14 mouse cellular contexts compared by ENCODE assay signal in genomic region chr4:32768046-32768445, GRCm38 (mm10). TPM values are rescaled to one million over a fixed set of nuclear protein-coding genes. Genes with fewer than 3 reads are reported as not detected.
DNase-seq lines count a peak whose midpoint lies in the region; ATAC-seq and TF ChIP-seq lines count a peak whose summit lies in the region.
"Had no signal": no experiment of that assay in that cellular context is flagged by ENCODE, and none has a peak within 500 bp of the region (broad histone marks: within the 10 kb centered on the region; RNA-seq: fewer than 3 reads in every experiment).

No protein-coding gene starts in this region.

- peak overlapping the region; percentile 34; the same call in 1 of the 2 replicates for H3K4me2 ChIP-seq in liver, postnatal 0 days (ENCODE audit: low read depth, low read length)
- no peak overlapping the region for H3K4me2 ChIP-seq in intestine, postnatal 0 days (replicated peaks; ENCODE audit: low read depth)
- H3K4me2 ChIP-seq: neural tube, embryonic 13.5 days had no signal

- H3K36me3 ChIP-seq in MEL (ENCODE audit: control insufficient read depth in 1 of 2, insufficient read depth in 2 of 2, low read length in 2 of 2), result peaks cover 0 to 30% of the 10 kb centered on the region in 2 experiments; a peak in 2 of 4 replicates
- H3K36me3 ChIP-seq in liver, postnatal 0 days (replicated peaks; ENCODE audit: insufficient read depth, low read length), result peaks cover 28% of the 10 kb centered on the region
- H3K36me3 ChIP-seq in intestine, postnatal 0 days (ENCODE audit: control insufficient read depth, insufficient read depth), result peaks cover 38% of the 10 kb centered on the region
- H3K36me3 ChIP-seq in embryonic facial prominence, embryonic 10.5 days (replicated peaks), result peaks cover 98% of the 10 kb centered on the region

- ATAC-seq in liver, postnatal 0 days, result peak; percentile 59
- no peak for ATAC-seq in intestine, postnatal 0 days
- ATAC-seq: hindbrain, embryonic 16.5 days had no signal

- no peak overlapping the region for H3K4me3 ChIP-seq in MEL (ENCODE audit: control insufficient read depth in 1 of 2, insufficient read depth in 1 of 2, low read depth in 2 of 2, low read length in 2 of 2)
- H3K4me3 ChIP-seq in liver, postnatal 0 days (ENCODE audit: low read depth, low read length), result no peak overlapping the region
- no peak overlapping the region for H3K4me3 ChIP-seq in intestine, postnatal 0 days (ENCODE audit: low read depth, low read length)
- no peak overlapping the region for H3K4me3 ChIP-seq in embryonic facial prominence, embryonic 10.5 days
- H3K4me3 ChIP-seq: heart, embryonic 10.5 days; neural tube, embryonic 13.5 days had no signal

- no peak overlapping the region for H3K27ac ChIP-seq in MEL (ENCODE audit: control insufficient read depth, low read depth, low read length)
- no peak overlapping the region for H3K27ac ChIP-seq in liver, postnatal 0 days (ENCODE audit: low read depth)
- H3K27ac ChIP-seq in intestine, postnatal 0 days (ENCODE audit: low read depth, low read length), result no peak overlapping the region
- H3K27ac ChIP-seq in embryonic facial prominence, embryonic 10.5 days (replicated peaks), result no peak overlapping the region
- H3K27ac ChIP-seq: heart, embryonic 10.5 days; neural tube, embryonic 13.5 days had no signal

- H3K9me3 ChIP-seq in MEL (replicated peaks; ENCODE audit: insufficient read depth, low read length), result no peaks in the 10 kb centered on the region
- H3K9me3 ChIP-seq in liver, postnatal 0 days (ENCODE audit: low read length), result no peaks in the 10 kb centered on the region
- H3K9me3 ChIP-seq in intestine, postnatal 0 days (ENCODE audit: control insufficient read depth), result no peaks in the 10 kb centered on the region
- H3K9me3 ChIP-seq in embryonic facial prominence, embryonic 10.5 days, result no peaks in the 10 kb centered on the region
- H3K9me3 ChIP-seq: G1E; heart, embryonic 10.5 days; megakaryocyte, embryonic 14.5 days; neural tube, embryonic 13.5 days had no signal

- H3K4me1 ChIP-seq in MEL (ENCODE audit: control insufficient read depth in 1 of 2, insufficient read depth in 2 of 2, low read length in 2 of 2), result no peaks in the 10 kb centered on the region
- no peaks in the 10 kb centered on the region; the same call in 1 of the 2 replicates for H3K4me1 ChIP-seq in liver, postnatal 0 days (ENCODE audit: insufficient read depth)
- H3K4me1 ChIP-seq in intestine, postnatal 0 days (replicated peaks; ENCODE audit: control insufficient read depth, insufficient read depth, low read length), result no peaks in the 10 kb centered on the region
- no peaks in the 10 kb centered on the region for H3K4me1 ChIP-seq in embryonic facial prominence, embryonic 10.5 days
- H3K4me1 ChIP-seq: heart, embryonic 10.5 days; neural tube, embryonic 13.5 days had no signal

- TF ChIP-seq POLR2A in MEL (IDR thresholded peaks at IDR 0.05; ENCODE audit: control insufficient read depth in 1 of 2, insufficient read depth in 1 of 2, low read depth in 1 of 2, low read length in 2 of 2, poor library complexity in 1 of 2), result no peak

- WGBS in liver, postnatal 0 days (ENCODE audit: insufficient replicate concordance), result 55% methylated on average over 10 of the region's 10 CpGs
- WGBS in intestine, postnatal 0 days, result 87% methylated on average over 10 of the region's 10 CpGs
- WGBS in embryonic facial prominence, embryonic 10.5 days, result 93% methylated on average over 10 of the region's 10 CpGs

- no peak for TF ChIP-seq CTCF in MEL (IDR thresholded peaks at IDR 0.05 in 2 of 3, conservative IDR thresholded peaks at IDR 0.05 in 1 of 3; ENCODE audit: control insufficient read depth in 1 of 3, insufficient read depth in 1 of 3, low read depth in 2 of 3, low read length in 3 of 3, poor library complexity in 1 of 3, severe bottlenecking in 1 of 3)
- no peak for TF ChIP-seq CTCF in liver, postnatal 0 days (IDR thresholded peaks at IDR 0.05; ENCODE audit: low read depth)
- no peak for TF ChIP-seq CTCF in intestine, postnatal 0 days (IDR thresholded peaks at IDR 0.05; ENCODE audit: low read depth)

- H3K27me3 ChIP-seq in MEL (ENCODE audit: control insufficient read depth in 1 of 2, insufficient read depth in 2 of 2, low read length in 2 of 2), result no peaks in the 10 kb centered on the region
- no peaks in the 10 kb centered on the region for H3K27me3 ChIP-seq in liver, postnatal 0 days (ENCODE audit: insufficient read depth, low read length)
- no peaks in the 10 kb centered on the region for H3K27me3 ChIP-seq in intestine, postnatal 0 days (replicated peaks; ENCODE audit: control insufficient read depth, insufficient read depth, low read length)
- no peaks in the 10 kb centered on the region for H3K27me3 ChIP-seq in embryonic facial prominence, embryonic 10.5 days (replicated peaks; ENCODE audit: low read depth, poor library complexity, severe bottlenecking)
- H3K27me3 ChIP-seq: megakaryocyte, embryonic 14.5 days; neural tube, embryonic 13.5 days had no signal

- no peak overlapping the region for H3K9ac ChIP-seq in MEL (ENCODE audit: control insufficient read depth, low read depth, low read length, poor library complexity, severe bottlenecking)
- H3K9ac ChIP-seq in liver, postnatal 0 days (replicated peaks), result no peak overlapping the region
- no peak overlapping the region for H3K9ac ChIP-seq in intestine, postnatal 0 days (ENCODE audit: low read depth, low read length)
- H3K9ac ChIP-seq: neural tube, embryonic 13.5 days had no signal

- TF ChIP-seq RAD21 in MEL (IDR thresholded peaks at IDR 0.05; ENCODE audit: low read depth, low read length), result no peak

- DNase-seq in A20 (ENCODE audit: low read depth, low spot score) (peak; percentile 26), MEL (ENCODE audit: low read depth, low spot score) (peak; percentile 28)
- DNase-seq in liver, postnatal 0 days, result peak; percentile 70
- peak; percentile 65 to 74 for DNase-seq in spleen, postnatal 36 days (ENCODE audit: low spot score in 2 of 2)
- no peak for DNase-seq in adrenal gland, postnatal 4 days (ENCODE audit: low spot score in 2 of 2)
- DNase-seq in embryonic facial prominence, embryonic 10.5 days (ENCODE audit: low spot score), result no peak
- DNase-seq: adrenal gland, postnatal 10 days; cerebellum, adult 2 months had no signal

- no peaks in the 10 kb centered on the region for H3K79me2 ChIP-seq in MEL (ENCODE audit: control insufficient read depth, insufficient read depth, low read length, poor library complexity)

- TF ChIP-seq EP300 in MEL (IDR thresholded peaks at IDR 0.05; ENCODE audit: low read depth in 1 of 2, low read length in 2 of 2), result no peak
- TF ChIP-seq EP300 in liver, postnatal 0 days (IDR thresholded peaks at IDR 0.05; ENCODE audit: low read depth), result no peak

TF ChIP-seq in MEL, 35 proteins besides CTCF, POLR2A, EP300 and RAD21:
- TF ChIP-seq TBP (IDR thresholded peaks at IDR 0.05; ENCODE audit: low read depth, low read length) (no peak), ZKSCAN1 (IDR thresholded peaks at IDR 0.05; ENCODE audit: low read depth, low read length) (no peak), MYB (IDR thresholded peaks at IDR 0.05; ENCODE audit: low read depth, low read length) (no peak), KAT2A (conservative IDR thresholded peaks at IDR 0.05; ENCODE audit: low read depth, low read length) (no peak), E2F4 (IDR thresholded peaks at IDR 0.05; ENCODE audit: borderline replicate concordance, low read depth, low read length) (no peak), SMC3 (IDR thresholded peaks at IDR 0.05; ENCODE audit: low read depth, low read length) (no peak), MXI1 (IDR thresholded peaks at IDR 0.05; ENCODE audit: low read depth, low read length) (no peak), MAFK (IDR thresholded peaks at IDR 0.05; ENCODE audit: borderline replicate concordance, low read depth, low read length) (no peak), MAZ (IDR thresholded peaks at IDR 0.05; ENCODE audit: low read depth, low read length) (no peak), POLR2AphosphoS5 (IDR thresholded peaks at IDR 0.05; ENCODE audit: borderline replicate concordance, low read depth, low read length) (no peak)

RNA-seq across cellular contexts. Expression of gene Lyrm2, which starts 32.0 kb away (rescaled TPM):
- 30.8 and 37.7 TPM in 2 replicates for total RNA-seq in MEL (2012; rRNA removed)
- 10 to 100 TPM in 1 of 2 experiments, not detected in 1; 18.0 TPM for polyA plus RNA-seq in MEL (2012; ENCODE audit: insufficient read depth in 1 of 2, insufficient read length in 2 of 2, low read depth in 1 of 2, low replicate concordance in 2 of 2, missing spikeins in 1 of 2)
- 46.3 and 48.6 TPM in 2 replicates for polyA plus RNA-seq in liver, postnatal 0 days (2015; fragmentation: Nextera tagmentation; extraction: Ambion mirVana)
- total RNA-seq in adrenal gland, postnatal 4 days (2021), result 10 to 100 TPM; 61.0 to 65.9 TPM
- polyA plus RNA-seq in intestine, postnatal 0 days (2015; fragmentation: Nextera tagmentation; extraction: Ambion mirVana), result 92.4 and 97.8 TPM in 2 replicates
- 95.6 and 112 TPM in 2 replicates for polyA plus RNA-seq in embryonic facial prominence, embryonic 10.5 days (2016; fragmentation: Nextera tagmentation; extraction: Ambion mirVana)

Comparison
In these comparisons a context has a peak if more than half of its experiments do, and no peak if none do; other contexts are left out.
1. DNase-seq: peak in A20 (single experiment), MEL (single experiment), liver, postnatal 0 days (single experiment) and spleen, postnatal 36 days (2 of 2); none in adrenal gland, postnatal 4 days (0 of 2) and embryonic facial prominence, embryonic 10.5 days (single experiment).